Comparison of ENCODE assay signal across 7 mouse cellular contexts in genomic region chr14:55713007-55713728, GRCm38 (mm10). TPM values are rescaled to one million over a fixed set of nuclear protein-coding genes. Genes with fewer than 3 reads are reported as not detected.
DNase-seq lines count a peak whose midpoint lies in the region; ATAC-seq and TF ChIP-seq lines count a peak whose summit lies in the region.

No protein-coding gene starts in this region.

- peak overlapping the region; percentile 58 for H3K4me2 ChIP-seq in heart, embryonic 14.5 days (ENCODE audit: low read length)
- H3K4me2 ChIP-seq in limb, embryonic 12.5 days: peak overlapping the region; percentile 53

- H3K36me3 ChIP-seq in E14TG2a.4 (ENCODE audit: insufficient read depth, low read length): peaks cover 32% of the 10 kb centered on the region
- H3K36me3 ChIP-seq in MEL (ENCODE audit: control insufficient read depth in 1 of 2, insufficient read depth in 2 of 2, low read length in 2 of 2): peaks cover 0 to 6% of the 10 kb centered on the region in 2 experiments; a peak in 1 of 4 replicates
- peaks cover 17% of the 10 kb centered on the region for H3K36me3 ChIP-seq in heart, embryonic 14.5 days (ENCODE audit: control insufficient read depth, insufficient read depth, low read length)
- H3K36me3 ChIP-seq in limb, embryonic 12.5 days: peaks cover 19% of the 10 kb centered on the region

- peaks cover 75% of the 10 kb centered on the region for H3K4me1 ChIP-seq in E14TG2a.4 (replicated peaks; ENCODE audit: low read depth, low read length)
- peaks cover 4 to 5% of the 10 kb centered on the region in 2 experiments for H3K4me1 ChIP-seq in MEL (ENCODE audit: control insufficient read depth in 1 of 2, insufficient read depth in 2 of 2, low read length in 2 of 2)
- peaks cover 5 to 11% of the 10 kb centered on the region in 2 experiments; a peak in 2 of 4 replicates for H3K4me1 ChIP-seq in heart, embryonic 14.5 days (ENCODE audit: control insufficient read depth in 2 of 2, insufficient read depth in 2 of 2, low read length in 2 of 2)
- H3K4me1 ChIP-seq in limb, embryonic 12.5 days (replicated peaks): peaks cover 9% of the 10 kb centered on the region

- no peak for TF ChIP-seq EP300 in MEL (IDR thresholded peaks at IDR 0.05; ENCODE audit: low read depth in 1 of 2, low read length in 2 of 2)

- 0 out of 4 replicates have a peak, but pooled peaks have one; percentile 28 to 35 for TF ChIP-seq POLR2A in MEL (IDR thresholded peaks at IDR 0.05; ENCODE audit: control insufficient read depth in 1 of 2, insufficient read depth in 1 of 2, low read depth in 1 of 2, low read length in 2 of 2, poor library complexity in 1 of 2)

- peaks cover 26% of the 10 kb centered on the region for H3K27me3 ChIP-seq in E14TG2a.4 (ENCODE audit: insufficient read depth, low read length)
- no peaks in the 10 kb centered on the region for H3K27me3 ChIP-seq in MEL (ENCODE audit: control insufficient read depth in 1 of 2, insufficient read depth in 2 of 2, low read length in 2 of 2)
- H3K27me3 ChIP-seq in heart, embryonic 14.5 days (ENCODE audit: control insufficient read depth, insufficient read depth, low read length): peaks cover 23% of the 10 kb centered on the region; the same call in 1 of the 2 replicates
- H3K27me3 ChIP-seq in limb, embryonic 12.5 days: peaks cover 31% of the 10 kb centered on the region

- TF ChIP-seq CTCF in E14TG2a.4 (conservative IDR thresholded peaks at IDR 0.05; ENCODE audit: low read length) (no peak), MEL (IDR thresholded peaks at IDR 0.05 in 2 of 3, conservative IDR thresholded peaks at IDR 0.05 in 1 of 3; ENCODE audit: control insufficient read depth in 1 of 3, insufficient read depth in 1 of 3, low read depth in 2 of 3, low read length in 3 of 3, poor library complexity in 1 of 3, severe bottlenecking in 1 of 3) (no peak)

- no peak for ATAC-seq in heart, embryonic 14.5 days (ENCODE audit: insufficient number of reproducible peaks, insufficient read depth, low FRiP score, low read depth)
- no peak; the same call in 1 of the 2 replicates for ATAC-seq in limb, embryonic 12.5 days (ENCODE audit: insufficient number of reproducible peaks, insufficient read depth, low FRiP score, low TSS enrichment, low read depth)
- 0 out of 2 replicates have a peak, but pooled peaks have one; percentile 13 for ATAC-seq in neutrophil, adult 5-6 weeks (ENCODE audit: extremely low read depth, insufficient number of reproducible peaks, low FRiP score, poor library complexity, severe bottlenecking)

- H3K9ac ChIP-seq in MEL (ENCODE audit: control insufficient read depth, low read depth, low read length, poor library complexity, severe bottlenecking): peak overlapping the region; percentile 69
- no peak overlapping the region; the same call in 1 of the 2 replicates for H3K9ac ChIP-seq in heart, embryonic 14.5 days (ENCODE audit: low read length)
- H3K9ac ChIP-seq in limb, embryonic 12.5 days (replicated peaks): peak overlapping the region; percentile 48

- TF ChIP-seq RAD21 in MEL (IDR thresholded peaks at IDR 0.05; ENCODE audit: low read depth, low read length): no peak

- peak overlapping the region; percentile 74 for H3K4me3 ChIP-seq in E14TG2a.4 (replicated peaks; ENCODE audit: low read length)
- H3K4me3 ChIP-seq in MEL (ENCODE audit: control insufficient read depth in 1 of 2, insufficient read depth in 1 of 2, low read depth in 2 of 2, low read length in 2 of 2): peak overlapping the region; percentile 61 to 65
- peak overlapping the region; percentile 12 to 26; a peak in 2 of 4 replicates for H3K4me3 ChIP-seq in heart, embryonic 14.5 days (ENCODE audit: control insufficient read depth in 1 of 2, insufficient read depth in 1 of 2, low read depth in 1 of 2, low read length in 2 of 2)
- peak overlapping the region; percentile 25 for H3K4me3 ChIP-seq in limb, embryonic 12.5 days (replicated peaks)

- H3K9me3 ChIP-seq in E14TG2a.4 (ENCODE audit: low read length) (no peaks in the 10 kb centered on the region), MEL (replicated peaks; ENCODE audit: insufficient read depth, low read length) (no peaks in the 10 kb centered on the region)
- H3K9me3 ChIP-seq in heart, embryonic 14.5 days (ENCODE audit: control insufficient read depth, low read length): no peaks in the 10 kb centered on the region
- H3K9me3 ChIP-seq in limb, embryonic 12.5 days: no peaks in the 10 kb centered on the region

- H3K79me2 ChIP-seq in MEL (ENCODE audit: control insufficient read depth, insufficient read depth, low read length, poor library complexity): no peaks in the 10 kb centered on the region

- peak; percentile 89 for DNase-seq in MEL (ENCODE audit: low read depth, low spot score)
- no peak for DNase-seq in B cell, adult 2 months
- no peak for DNase-seq in cerebellum, postnatal 4 days (ENCODE audit: low spot score in 2 of 2)

- no peak overlapping the region for H3K27ac ChIP-seq in MEL (ENCODE audit: control insufficient read depth, low read depth, low read length)
- no peak overlapping the region for H3K27ac ChIP-seq in heart, embryonic 14.5 days (replicated peaks in 1 of 2; ENCODE audit: control insufficient read depth in 1 of 2, insufficient read depth in 1 of 2, low read depth in 2 of 2, low read length in 2 of 2)
- H3K27ac ChIP-seq in limb, embryonic 12.5 days: no peak overlapping the region

- WGBS in heart, embryonic 14.5 days: 13% methylated on average over 25 of the region's 25 CpGs
- 10% methylated on average over 25 of the region's 25 CpGs for WGBS in limb, embryonic 12.5 days

TF ChIP-seq in MEL, 35 proteins besides CTCF, POLR2A, EP300 and RAD21:
- no peak for TF ChIP-seq SIN3A (IDR thresholded peaks at IDR 0.05; ENCODE audit: low read length)
- 0 out of 2 replicates have a peak, but pooled peaks have one; percentile 10 for TF ChIP-seq TBP (IDR thresholded peaks at IDR 0.05; ENCODE audit: low read depth, low read length)
- TF ChIP-seq MAZ (IDR thresholded peaks at IDR 0.05; ENCODE audit: low read depth, low read length): peak; percentile 66; the same call in 1 of the 2 replicates
- peak; percentile 22 for TF ChIP-seq HCFC1 (IDR thresholded peaks at IDR 0.05; ENCODE audit: low read depth, low read length)

RNA-seq across cellular contexts. Expression of gene Tgm1, which starts 0.6 kb away (rescaled TPM):
- total RNA-seq in MEL (2012; rRNA removed): 5.8 and 6.2 TPM in 2 replicates
- 10 to 100 TPM in 1 of 2 experiments, not detected in 1; 11.4 TPM for polyA plus RNA-seq in MEL (2012; ENCODE audit: insufficient read depth in 1 of 2, insufficient read length in 2 of 2, low read depth in 1 of 2, low replicate concordance in 2 of 2, missing spikeins in 1 of 2)
- 0.13 and 0.14 TPM in 2 replicates for polyA plus RNA-seq in heart, embryonic 14.5 days (2014; fragmentation: Nextera tagmentation; extraction: Ambion mirVana)
- polyA plus RNA-seq in limb, embryonic 12.5 days (2016; fragmentation: Nextera tagmentation; extraction: Ambion mirVana): 2.0 and 2.7 TPM in 2 replicates
- 6.9 and 9.5 TPM in 2 replicates for total RNA-seq in neutrophil, adult 5-6 weeks (2017)

RNA-seq across cellular contexts. Expression of gene Rabggta, which starts 8.9 kb away (rescaled TPM):
- total RNA-seq in MEL (2012; rRNA removed): 21.8 and 22.8 TPM in 2 replicates
- polyA plus RNA-seq in MEL (2012; ENCODE audit: insufficient read depth in 1 of 2, insufficient read length in 2 of 2, low read depth in 1 of 2, low replicate concordance in 2 of 2, missing spikeins in 1 of 2): 10 to 100 TPM in 1 of 2 experiments, not detected in 1; 32.0 TPM
- 20.1 and 20.5 TPM in 2 replicates for polyA plus RNA-seq in heart, embryonic 14.5 days (2014; fragmentation: Nextera tagmentation; extraction: Ambion mirVana)
- polyA plus RNA-seq in limb, embryonic 12.5 days (2016; fragmentation: Nextera tagmentation; extraction: Ambion mirVana): 27.3 and 29.0 TPM in 2 replicates
- 27.2 and 36.8 TPM in 2 replicates for total RNA-seq in neutrophil, adult 5-6 weeks (2017)

RNA-seq across cellular contexts. Expression of gene Tinf2, which starts 31.5 kb away (rescaled TPM):
- total RNA-seq in MEL (2012; rRNA removed): 27.2 and 27.8 TPM in 2 replicates
- 10 to 100 TPM in 1 of 2 experiments, not detected in 1; 53.0 TPM for polyA plus RNA-seq in MEL (2012; ENCODE audit: insufficient read depth in 1 of 2, insufficient read length in 2 of 2, low read depth in 1 of 2, low replicate concordance in 2 of 2, missing spikeins in 1 of 2)
- polyA plus RNA-seq in heart, embryonic 14.5 days (2014; fragmentation: Nextera tagmentation; extraction: Ambion mirVana): 28.7 and 31.6 TPM in 2 replicates
- 57.1 and 58.3 TPM in 2 replicates for polyA plus RNA-seq in limb, embryonic 12.5 days (2016; fragmentation: Nextera tagmentation; extraction: Ambion mirVana)
- 64.8 and 68.2 TPM in 2 replicates for total RNA-seq in neutrophil, adult 5-6 weeks (2017)

RNA-seq across cellular contexts. Expression of gene Dhrs1, which starts 32.3 kb away (rescaled TPM):
- total RNA-seq in MEL (2012; rRNA removed): 20.0 and 21.7 TPM in 2 replicates
- 10 to 100 TPM in 1 of 2 experiments, not detected in 1; 48.8 TPM for polyA plus RNA-seq in MEL (2012; ENCODE audit: insufficient read depth in 1 of 2, insufficient read length in 2 of 2, low read depth in 1 of 2, low replicate concordance in 2 of 2, missing spikeins in 1 of 2)
- 59.8 and 70.6 TPM in 2 replicates for polyA plus RNA-seq in heart, embryonic 14.5 days (2014; fragmentation: Nextera tagmentation; extraction: Ambion mirVana)
- 72.5 and 82.6 TPM in 2 replicates for polyA plus RNA-seq in limb, embryonic 12.5 days (2016; fragmentation: Nextera tagmentation; extraction: Ambion mirVana)
- total RNA-seq in neutrophil, adult 5-6 weeks (2017): 20.4 and 28.0 TPM in 2 replicates

RNA-seq across cellular contexts. Expression of gene Nop9, which starts 32.3 kb away (rescaled TPM):
- total RNA-seq in MEL (2012; rRNA removed): 46.1 and 47.8 TPM in 2 replicates
- polyA plus RNA-seq in MEL (2012; ENCODE audit: insufficient read depth in 1 of 2, insufficient read length in 2 of 2, low read depth in 1 of 2, low replicate concordance in 2 of 2, missing spikeins in 1 of 2): 100 to 1,000 TPM in 1 of 2 experiments, not detected in 1; 112 TPM
- polyA plus RNA-seq in heart, embryonic 14.5 days (2014; fragmentation: Nextera tagmentation; extraction: Ambion mirVana): 21.3 and 25.2 TPM in 2 replicates
- 52.0 and 53.0 TPM in 2 replicates for polyA plus RNA-seq in limb, embryonic 12.5 days (2016; fragmentation: Nextera tagmentation; extraction: Ambion mirVana)
- 12.1 and 15.8 TPM in 2 replicates for total RNA-seq in neutrophil, adult 5-6 weeks (2017)

Comparison
In these comparisons a context has a peak if more than half of its experiments do, and no peak if none do; other contexts are left out.
1. H3K4me3 ChIP-seq: peak in every context shown above with its lines; median percentile 74 in E14TG2a.4; 63 in MEL; 25 in limb, embryonic 12.5 days; 19 in heart, embryonic 14.5 days.